Mouse (Mus musculus) heart, embryonic 15.5 days (tissue): ENCODE results near the gene 6030445D17Rik. TPM values are rescaled to one million over a fixed set of nuclear protein-coding genes. Genes with fewer than 3 reads are reported as not detected.

Experiments used
- ATAC-seq: fragments of 200-750 bp; cut with Nextera tagmentation; replicated peaks from 2 replicates; pipeline ENCODE4 v1.8.0; 2017; ENCODE audit warnings: low read depth, moderate TSS enrichment; ENCODE audit not compliant: insufficient number of reproducible peaks, insufficient read depth, low FRiP score
- H3K27ac ChIP-seq: fragments of 300-500 bp; sonication (generic); 2 replicates; pipeline ENCODE4 v1.5.1; 2015; ENCODE audit warnings: mild to moderate bottlenecking, inconsistent platforms
- H3K27me3 ChIP-seq: fragments of 300-500 bp; sonication (generic); 2 replicates; pipeline ENCODE4 v1.6.1; 2015; ENCODE audit warnings: inconsistent platforms
- H3K36me3 ChIP-seq: fragments of 300-500 bp; sonication (generic); 2 replicates; pipeline ENCODE4 v1.6.1; 2015; ENCODE audit warnings: mild to moderate bottlenecking, inconsistent platforms
- H3K4me1 ChIP-seq: fragments of 300-500 bp; sonication (generic); replicated peaks from 2 replicates; pipeline ENCODE4 v1.6.1; 2015; ENCODE audit warnings: inconsistent platforms
- H3K4me2 ChIP-seq: fragments of 300-500 bp; sonication (generic); 2 replicates; pipeline ENCODE4 v1.6.1; 2015; ENCODE audit warnings: inconsistent platforms, mild to moderate bottlenecking, moderate library complexity
- H3K4me3 ChIP-seq: fragments of 300-500 bp; sonication (generic); 2 replicates; pipeline ENCODE4 v1.5.1; 2015; ENCODE audit warnings: mild to moderate bottlenecking, inconsistent platforms
- H3K9ac ChIP-seq: fragments of 300-500 bp; sonication (generic); 2 replicates; pipeline ENCODE4 v1.6.1; 2015; ENCODE audit warnings: mild to moderate bottlenecking, inconsistent platforms
- H3K9me3 ChIP-seq: fragments of 300-500 bp; sonication (generic); replicated peaks from 2 replicates; pipeline ENCODE4 v1.6.1; 2016; ENCODE audit warnings: inconsistent platforms
- WGBS: fragments of 180-500 bp; shearing (Covaris S2); methylation state at CpG from one replicate; pipeline ENCODE4 v1.1.7; 2015; ENCODE audit warnings: mixed read lengths; 5-methylcytosine and 5-hydroxymethylcytosine counted together
- polyA plus RNA-seq: library from polyadenylated mRNA; unstranded; fragments of >200 nt; fragmentation: Nextera tagmentation; extraction: Ambion mirVana; gene quantifications from 2 replicates; pipeline ENCODE4 v1.2.1, GENCODE M21; 2015

6030445D17Rik gene
- polyA plus RNA-seq, 1 experiment from 2014 or later: 0.25 TPM

GRCm38 (mm10) chr4:136461206-136461605, 844 bp upstream of the 6030445D17Rik start:
- WGBS: 56% methylated on average over 4 of the region's 4 CpGs
- peaks cover 15% of the 10 kb centered on the region for H3K4me1 ChIP-seq
- peak overlapping the region; percentile 94; the same call in 1 of the 2 replicates for H3K4me2 ChIP-seq
- no peak overlapping the region for H3K4me3 ChIP-seq
- no peak for ATAC-seq
- H3K9me3 ChIP-seq: no peaks in the 10 kb centered on the region
- H3K27ac ChIP-seq: no peak overlapping the region
- H3K36me3 ChIP-seq: no peaks in the 10 kb centered on the region
- H3K9ac ChIP-seq: no peak overlapping the region
- no peaks in the 10 kb centered on the region for H3K27me3 ChIP-seq

- H3K9ac ChIP-seq: peak overlapping the region; percentile 67; the same call in 1 of the 2 replicates
- 21% methylated on average over 6 of the region's 6 CpGs for WGBS
- no peaks in the 10 kb centered on the region for H3K9me3 ChIP-seq
- no peaks in the 10 kb centered on the region for H3K27me3 ChIP-seq
- H3K36me3 ChIP-seq: no peaks in the 10 kb centered on the region
- peak overlapping the region; percentile 67 for H3K4me3 ChIP-seq
- H3K4me2 ChIP-seq: peak overlapping the region; percentile 94
- H3K4me1 ChIP-seq: peaks cover 18% of the 10 kb centered on the region
- no peak for ATAC-seq
- peak overlapping the region; percentile 85 for H3K27ac ChIP-seq
Observed at GRCm38 (mm10) chr4:136461761-136462085, 327 bp upstream of the 6030445D17Rik start.

- H3K4me3 ChIP-seq: peak overlapping the region; percentile 67
- H3K9me3 ChIP-seq: no peaks in the 10 kb centered on the region
- H3K9ac ChIP-seq: peak overlapping the region; percentile 67
- WGBS: 1% methylated on average over 8 of the region's 8 CpGs
- no peaks in the 10 kb centered on the region for H3K36me3 ChIP-seq
- peak; percentile 25; the same call in 1 of the 2 replicates for ATAC-seq
- H3K4me1 ChIP-seq: peaks cover 18% of the 10 kb centered on the region
- H3K27me3 ChIP-seq: no peaks in the 10 kb centered on the region
- peak overlapping the region; percentile 94 for H3K4me2 ChIP-seq
- peak overlapping the region; percentile 85 for H3K27ac ChIP-seq
Observed at GRCm38 (mm10) chr4:136462839-136463178, 759 bp downstream of the 6030445D17Rik start.

GRCm38 (mm10) chr4:136463436-136463835, 1.4 kb downstream of the 6030445D17Rik start:
- 40% methylated on average over 9 of the region's 9 CpGs for WGBS
- no peak overlapping the region for H3K27ac ChIP-seq
- H3K36me3 ChIP-seq: no peaks in the 10 kb centered on the region
- peaks cover 18% of the 10 kb centered on the region for H3K4me1 ChIP-seq
- no peaks in the 10 kb centered on the region for H3K27me3 ChIP-seq
- H3K4me2 ChIP-seq: peak overlapping the region; percentile 94
- no peak for ATAC-seq
- peak overlapping the region; percentile 67 for H3K4me3 ChIP-seq
- no peaks in the 10 kb centered on the region for H3K9me3 ChIP-seq
- no peak overlapping the region; the same call in 1 of the 2 replicates for H3K9ac ChIP-seq

- no peak for ATAC-seq
- H3K9me3 ChIP-seq: no peaks in the 10 kb centered on the region
- H3K36me3 ChIP-seq: no peaks in the 10 kb centered on the region
- 0 out of 2 replicates have a peak overlapping the region, but pooled peaks have one; percentile 22 for H3K9ac ChIP-seq
- no peak overlapping the region for H3K4me2 ChIP-seq
- H3K4me1 ChIP-seq: peaks cover 28% of the 10 kb centered on the region
- WGBS: 15% methylated on average over 4 of the region's 4 CpGs
- peak overlapping the region; percentile 51 for H3K27ac ChIP-seq
- H3K27me3 ChIP-seq: no peaks in the 10 kb centered on the region
- no peak overlapping the region for H3K4me3 ChIP-seq
Observed at GRCm38 (mm10) chr4:136466226-136466625, 4.2 kb downstream of the 6030445D17Rik start.

GRCm38 (mm10) chr4:136468553-136469327, 6.7 kb downstream of the 6030445D17Rik start:
- peak overlapping the region; percentile 71; the same call in 1 of the 2 replicates for H3K4me3 ChIP-seq
- H3K9me3 ChIP-seq: no peaks in the 10 kb centered on the region
- no peak overlapping the region for H3K9ac ChIP-seq
- no peak for ATAC-seq
- H3K4me1 ChIP-seq: peaks cover 33% of the 10 kb centered on the region
- WGBS: 79% methylated on average over 14 of the region's 14 CpGs
- H3K27me3 ChIP-seq: no peaks in the 10 kb centered on the region
- peak overlapping the region; percentile 98; the same call in 1 of the 2 replicates for H3K27ac ChIP-seq
- H3K4me2 ChIP-seq: peak overlapping the region; percentile 64
- H3K36me3 ChIP-seq: no peaks in the 10 kb centered on the region

- no peaks in the 10 kb centered on the region for H3K36me3 ChIP-seq
- H3K4me2 ChIP-seq: peak within 1 kb of the TSS; percentile 64
- peak within 1 kb of the TSS; percentile 71 for H3K4me3 ChIP-seq
- no peaks in the 10 kb centered on the region for H3K9me3 ChIP-seq
- peak; percentile 90 for ATAC-seq
- peaks cover 40% of the 10 kb centered on the region for H3K4me1 ChIP-seq
- H3K27ac ChIP-seq: peak within 1 kb of the TSS; percentile 98
- WGBS: 2% methylated on average over 36 of the region's 36 CpGs
- no peaks in the 10 kb centered on the region for H3K27me3 ChIP-seq
- peak within 1 kb of the TSS; percentile 84 for H3K9ac ChIP-seq
Observed at GRCm38 (mm10) chr4:136469371-136469903, 7.4 kb downstream of the 6030445D17Rik start, which contains the start of gene Luzp1. Gene Luzp1, plus strand, starts transcription at chr4:136469761.

GRCm38 (mm10) chr4:136469941-136470346, 7.9 kb downstream of the 6030445D17Rik start:
- 0% methylated on average over 33 of the region's 55 CpGs for WGBS
- peak; percentile 80 for ATAC-seq
- H3K27me3 ChIP-seq: no peaks in the 10 kb centered on the region

GRCm38 (mm10) chr4:136470347-136471071, 8.5 kb downstream of the 6030445D17Rik start:
- under 1% methylated on average over 58 of the region's 58 CpGs for WGBS
- H3K4me3 ChIP-seq: peak overlapping the region; percentile 71
- peaks cover 42% of the 10 kb centered on the region for H3K4me1 ChIP-seq
- peak overlapping the region; percentile 98 for H3K27ac ChIP-seq
- H3K9me3 ChIP-seq: no peaks in the 10 kb centered on the region
- peak overlapping the region; percentile 84 for H3K9ac ChIP-seq
- H3K27me3 ChIP-seq: no peaks in the 10 kb centered on the region
- peak; percentile 19 for ATAC-seq
- peak overlapping the region; percentile 64 for H3K4me2 ChIP-seq
- no peaks in the 10 kb centered on the region for H3K36me3 ChIP-seq

More at GRCm38 (mm10) chr4:136469941-136470346, 7.9 kb downstream of the 6030445D17Rik start:
- Histone ChIP-seq H3K4me3 (peak overlapping the region; percentile 71), H3K9me3 (no peaks in the 10 kb centered on the region), H3K36me3 (no peaks in the 10 kb centered on the region), H3K4me1 (peaks cover 42% of the 10 kb centered on the region), H3K9ac (peak overlapping the region; percentile 84), H3K27ac (peak overlapping the region; percentile 98), H3K4me2 (peak overlapping the region; percentile 64)

GRCm38 (mm10) chr4:136476692-136477091, 14.6 kb downstream of the 6030445D17Rik start:
- H3K36me3 ChIP-seq: no peaks in the 10 kb centered on the region
- peaks cover 21% of the 10 kb centered on the region for H3K4me1 ChIP-seq
- 90% methylated on average over 1 of the region's 1 CpGs for WGBS
- no peak overlapping the region for H3K4me2 ChIP-seq
- ATAC-seq: no peak
- no peak overlapping the region for H3K4me3 ChIP-seq
- H3K27me3 ChIP-seq: no peaks in the 10 kb centered on the region
- H3K9me3 ChIP-seq: no peaks in the 10 kb centered on the region
- no peak overlapping the region for H3K27ac ChIP-seq
- no peak overlapping the region for H3K9ac ChIP-seq

GRCm38 (mm10) chr4:136486549-136486948, 24.5 kb downstream of the 6030445D17Rik start:
- 88% methylated on average over 2 of the region's 2 CpGs for WGBS

More at GRCm38 (mm10) chr4:136486549-136486948, 24.5 kb downstream of the 6030445D17Rik start:
- Histone ChIP-seq H3K4me1 (no peaks in the 10 kb centered on the region), H3K9me3 (no peaks in the 10 kb centered on the region), H3K36me3 (peaks cover 4% of the 10 kb centered on the region; the same call in 1 of the 2 replicates), H3K27me3 (no peaks in the 10 kb centered on the region), H3K27ac (no peak overlapping the region), H3K9ac (no peak overlapping the region), H3K4me3 (no peak overlapping the region), H3K4me2 (no peak overlapping the region)
- no peak for ATAC-seq
